Mouse (Mus musculus) midbrain, embryonic 16.5 days (tissue): ENCODE results near the gene Ube2g2. TPM values are rescaled to one million over a fixed set of nuclear protein-coding genes. Genes with fewer than 3 reads are reported as not detected.

ENCODE experiments used
- ATAC-seq: fragments of 200-750 bp; cut with Nextera tagmentation; 2 replicates; pipeline ENCODE4 v1.8.0; 2017; ENCODE audit warnings: moderate TSS enrichment
- H3K27ac ChIP-seq: fragments of 300-500 bp; sonication (generic); 2 replicates; pipeline ENCODE4 v1.5.1; 2014; ENCODE audit warnings: mild to moderate bottlenecking, low read length, mixed read lengths
- H3K27me3 ChIP-seq: fragments of 300-500 bp; sonication (generic); 2 replicates; pipeline ENCODE4 v1.6.1; 2014; ENCODE audit warnings: low read depth, low read length, mixed read lengths; ENCODE audit not compliant: control insufficient read depth, insufficient read depth
- H3K36me3 ChIP-seq: fragments of 300-500 bp; sonication (generic); 2 replicates; pipeline ENCODE4 v1.6.1; 2014; ENCODE audit warnings: mild to moderate bottlenecking, low read length, moderate library complexity, mixed read lengths; ENCODE audit not compliant: control insufficient read depth, insufficient read depth
- H3K4me1 ChIP-seq: fragments of 300-500 bp; sonication (generic); 2 replicates; pipeline ENCODE4 v1.6.1; 2014; ENCODE audit warnings: mild to moderate bottlenecking, low read length, mixed read lengths; ENCODE audit not compliant: control insufficient read depth, insufficient read depth
- H3K4me2 ChIP-seq: fragments of 300-500 bp; sonication (generic); 2 replicates; pipeline ENCODE4 v1.6.1; 2014; ENCODE audit warnings: mild to moderate bottlenecking, low read length, mixed read lengths
- H3K4me3 ChIP-seq: fragments of 300-500 bp; sonication (generic); 2 replicates; pipeline ENCODE4 v1.5.1; 2014; ENCODE audit warnings: low read depth, mild to moderate bottlenecking, low read length, moderate library complexity, mixed read lengths
- H3K9ac ChIP-seq: fragments of 300-500 bp; sonication (generic); 2 replicates; pipeline ENCODE4 v1.6.1; 2014; ENCODE audit warnings: low read depth, low read length, mixed read lengths
- H3K9me3 ChIP-seq: fragments of 300-500 bp; sonication (generic); replicated peaks from 2 replicates; pipeline ENCODE4 v1.6.1; 2014; ENCODE audit warnings: mild to moderate bottlenecking, low read length, mixed read lengths; ENCODE audit not compliant: control insufficient read depth, poor library complexity, severe bottlenecking
- WGBS: fragments of 180-500 bp; shearing (Covaris S2); extraction: QIAGEN DNeasy Blood & Tissue Kit; methylation state at CpG from one replicate; pipeline ENCODE4 v1.1.7; 2014; 5-methylcytosine and 5-hydroxymethylcytosine counted together
- polyA plus RNA-seq: library from polyadenylated mRNA; unstranded; fragments of >200 nt; fragmentation: Nextera tagmentation; extraction: Ambion mirVana; gene quantifications from 2 replicates; pipeline ENCODE4 v1.2.1, GENCODE M21; 2015

The Ube2g2 gene
- polyA plus RNA-seq, result 80.9 and 81.8 TPM in 2 replicates

DNA sequence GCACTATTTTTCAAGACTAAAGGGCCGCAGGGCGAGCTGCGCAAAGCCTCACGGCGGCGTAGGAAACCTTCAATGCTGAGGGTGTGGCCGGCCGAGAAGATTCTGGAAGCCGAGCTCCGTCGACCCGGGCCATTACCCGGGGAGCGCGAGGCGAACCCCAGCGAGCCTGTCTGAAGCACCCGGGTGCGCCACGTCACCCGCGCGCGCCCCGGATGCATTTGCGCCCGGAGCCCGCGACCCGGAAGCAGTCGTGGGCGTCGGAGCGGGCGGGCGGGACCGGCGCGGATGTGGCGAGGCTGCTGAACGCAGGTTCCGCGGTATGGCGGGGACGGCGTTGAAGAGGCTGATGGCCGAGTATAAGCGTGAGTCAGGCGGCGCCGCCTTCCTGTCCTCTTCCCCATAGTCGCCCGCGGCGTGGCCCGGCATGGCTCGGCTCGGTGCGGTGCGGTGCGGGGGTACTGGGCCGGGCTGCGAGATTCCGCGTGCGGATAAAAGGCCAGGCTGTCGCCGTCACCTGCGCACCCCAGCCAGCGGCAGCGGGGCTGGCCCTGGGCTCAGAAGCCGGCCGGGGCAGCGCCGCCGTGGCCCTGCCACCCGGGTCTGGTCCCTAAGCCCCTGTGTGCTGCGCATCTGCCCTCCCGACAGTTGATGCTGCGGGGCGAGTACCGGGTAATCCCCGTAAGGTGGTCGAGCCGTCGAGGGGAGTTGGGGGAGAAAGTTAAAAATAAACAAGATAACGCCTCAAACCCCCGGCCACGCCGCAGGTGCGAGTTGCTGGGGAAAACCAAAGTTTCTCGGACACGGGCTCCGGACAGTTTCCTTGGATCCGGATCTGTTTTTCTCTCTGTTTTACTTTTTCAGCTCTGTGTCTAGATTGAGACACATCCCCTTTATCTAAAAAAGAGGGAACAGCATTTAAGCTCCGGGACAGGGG lies at the start of gene Ube2g2:
Ube2g2 (plus strand) TSS at position 221 of the 934 bp plus-strand sequence.
- Histone ChIP-seq H3K36me3 (peaks cover 10% of the 10 kb centered on the region), H3K9me3 (no peaks in the 10 kb centered on the region), H3K27ac (peak within 1 kb of the TSS; percentile 91), H3K27me3 (no peaks in the 10 kb centered on the region), H3K4me3 (peak within 1 kb of the TSS; percentile 98), H3K4me2 (peak within 1 kb of the TSS; percentile 90), H3K4me1 (peaks cover 25% of the 10 kb centered on the region), H3K9ac (peak within 1 kb of the TSS; percentile 95)
- peak; percentile 93 for ATAC-seq
- WGBS, result under 1% methylated on average over 95 of the region's 96 CpGs

DNA sequence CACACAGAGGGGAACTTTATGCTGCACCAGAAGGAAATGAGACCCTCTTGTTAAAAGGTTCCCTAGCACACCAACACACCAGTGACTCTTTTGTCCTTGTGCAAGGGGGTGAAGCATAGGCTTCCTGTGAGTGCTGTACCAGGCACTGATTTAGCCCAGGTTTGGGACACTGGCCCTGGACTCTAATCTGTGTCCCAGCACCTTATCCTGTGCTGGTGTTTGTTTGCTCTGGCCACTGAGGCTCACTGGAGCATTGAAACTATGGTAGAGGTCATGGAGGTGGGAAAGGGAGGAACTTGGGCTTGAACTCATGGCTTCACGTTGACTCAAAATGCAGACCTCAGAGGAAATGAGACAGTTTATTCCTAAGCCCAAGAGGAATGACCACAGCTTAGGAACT lies 48.9 kb upstream of the Ube2g2 start:
- Histone ChIP-seq H3K4me2 (no peak overlapping the region), H3K27ac (no peak overlapping the region), H3K27me3 (no peaks in the 10 kb centered on the region), H3K36me3 (no peaks in the 10 kb centered on the region), H3K9ac (no peak overlapping the region), H3K4me1 (no peaks in the 10 kb centered on the region), H3K4me3 (no peak overlapping the region), H3K9me3 (no peaks in the 10 kb centered on the region)
- ATAC-seq, result no peak
- WGBS, result 70% methylated on average over 1 of the region's 1 CpGs

DNA sequence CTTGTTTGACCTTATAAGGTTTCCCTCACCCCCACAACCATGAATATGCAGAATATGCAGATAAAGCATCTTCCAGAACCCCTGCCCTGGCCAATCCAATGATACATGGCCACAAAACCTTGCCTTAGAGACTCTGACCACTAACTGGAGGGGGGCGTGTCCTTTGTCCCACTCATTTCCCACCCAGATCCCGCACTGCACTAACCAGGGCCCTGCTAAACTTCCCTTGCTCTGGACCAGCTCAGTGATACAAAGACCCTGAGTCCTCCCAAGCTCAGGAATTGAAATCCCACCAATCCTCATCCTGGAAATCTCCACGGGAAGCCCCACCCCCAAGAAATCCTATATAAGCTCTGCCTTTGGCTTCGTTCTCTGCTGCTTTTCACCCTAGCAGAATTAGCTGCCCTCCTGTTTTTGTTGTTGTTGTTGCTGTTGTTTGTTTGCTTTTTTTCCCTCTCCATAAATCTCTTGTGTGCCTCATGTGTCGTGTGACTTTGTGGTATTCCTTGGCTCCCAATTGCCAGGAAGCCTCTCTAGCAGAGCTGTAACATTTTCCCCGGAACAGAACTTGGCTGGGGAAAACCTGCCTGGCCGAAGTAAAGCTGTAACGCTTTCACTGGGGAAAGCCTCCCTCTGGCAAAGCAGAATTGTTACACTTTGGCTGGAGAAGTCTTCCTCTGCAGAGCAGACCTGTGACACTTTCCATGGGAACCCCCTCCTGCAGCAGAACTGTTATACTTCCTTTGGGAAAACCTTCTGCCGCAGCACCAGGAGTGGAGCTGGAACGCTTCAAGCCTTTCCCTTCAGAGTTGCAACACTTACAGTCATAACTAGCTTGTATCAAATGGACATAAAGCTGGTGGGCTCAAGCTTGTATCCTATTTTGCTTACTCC lies 41.8 kb upstream of the Ube2g2 start:
- no peak for ATAC-seq
- no peak overlapping the region; the same call in 1 of the 2 replicates for H3K9ac ChIP-seq
- no peaks in the 10 kb centered on the region for H3K9me3 ChIP-seq
- peaks cover 15% of the 10 kb centered on the region for H3K4me1 ChIP-seq
- H3K27ac ChIP-seq, result no peak overlapping the region
- 68% methylated on average over 10 of the region's 10 CpGs for WGBS
- H3K36me3 ChIP-seq, result no peaks in the 10 kb centered on the region
- no peak overlapping the region for H3K4me2 ChIP-seq
- no peaks in the 10 kb centered on the region for H3K27me3 ChIP-seq
- no peak overlapping the region for H3K4me3 ChIP-seq

DNA sequence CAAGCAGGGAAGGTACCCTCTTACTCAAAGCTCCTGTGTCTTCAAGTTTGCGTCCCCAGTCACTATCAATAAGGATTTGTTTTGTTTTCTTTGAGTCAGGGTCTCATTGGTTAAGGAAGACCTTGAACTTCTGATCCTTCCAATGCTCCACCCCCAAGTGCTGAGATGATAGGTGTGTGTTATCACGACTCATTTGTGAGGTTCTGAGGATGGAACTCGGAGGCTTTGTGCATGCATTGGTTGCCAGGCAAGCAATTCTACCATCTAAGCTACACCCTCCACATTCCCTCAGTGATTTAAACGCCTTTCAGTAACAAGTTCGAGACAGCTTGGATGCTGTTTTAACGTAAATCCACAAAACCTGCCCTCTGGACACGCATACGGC lies 41.1 kb upstream of the Ube2g2 start:
- Histone ChIP-seq H3K27ac (peak overlapping the region; percentile 92), H3K36me3 (no peaks in the 10 kb centered on the region), H3K4me3 (peak overlapping the region; percentile 96), H3K4me1 (peaks cover 15% of the 10 kb centered on the region), H3K9ac (peak overlapping the region; percentile 79), H3K4me2 (peak overlapping the region; percentile 85), H3K27me3 (no peaks in the 10 kb centered on the region), H3K9me3 (no peaks in the 10 kb centered on the region)
- WGBS, result 11% methylated on average over 8 of the region's 8 CpGs
- peak; percentile 26 for ATAC-seq

GRCm38 (mm10) chr10:77581408-77582284 lies 40.4 kb upstream of the Ube2g2 start, which contains the start of gene Pttg1ip:
TSS of gene Pttg1ip (plus strand) at chr10:77581720.
- Histone ChIP-seq H3K4me3 (peak within 1 kb of the TSS; percentile 96), H3K9ac (peak within 1 kb of the TSS; percentile 94), H3K4me1 (peaks cover 15% of the 10 kb centered on the region), H3K36me3 (no peaks in the 10 kb centered on the region), H3K9me3 (no peaks in the 10 kb centered on the region), H3K4me2 (peak within 1 kb of the TSS; percentile 99), H3K27me3 (no peaks in the 10 kb centered on the region), H3K27ac (peak within 1 kb of the TSS; percentile 92)
- under 1% methylated on average over 64 of the region's 64 CpGs for WGBS
- ATAC-seq, result peak; percentile 97

GRCm38 (mm10) chr10:77582285-77582618 lies 39.8 kb upstream of the Ube2g2 start:
- H3K4me3 ChIP-seq, result peak overlapping the region; percentile 96
- H3K4me1 ChIP-seq, result peaks cover 15% of the 10 kb centered on the region
- peak overlapping the region; percentile 99 for H3K4me2 ChIP-seq
- H3K36me3 ChIP-seq, result no peaks in the 10 kb centered on the region
- no peaks in the 10 kb centered on the region for H3K27me3 ChIP-seq
- peak; percentile 12; the same call in 1 of the 2 replicates for ATAC-seq
- 10% methylated on average over 8 of the region's 8 CpGs for WGBS
- H3K9ac ChIP-seq, result peak overlapping the region; percentile 94
- H3K27ac ChIP-seq, result peak overlapping the region; percentile 89
- H3K9me3 ChIP-seq, result no peaks in the 10 kb centered on the region

DNA sequence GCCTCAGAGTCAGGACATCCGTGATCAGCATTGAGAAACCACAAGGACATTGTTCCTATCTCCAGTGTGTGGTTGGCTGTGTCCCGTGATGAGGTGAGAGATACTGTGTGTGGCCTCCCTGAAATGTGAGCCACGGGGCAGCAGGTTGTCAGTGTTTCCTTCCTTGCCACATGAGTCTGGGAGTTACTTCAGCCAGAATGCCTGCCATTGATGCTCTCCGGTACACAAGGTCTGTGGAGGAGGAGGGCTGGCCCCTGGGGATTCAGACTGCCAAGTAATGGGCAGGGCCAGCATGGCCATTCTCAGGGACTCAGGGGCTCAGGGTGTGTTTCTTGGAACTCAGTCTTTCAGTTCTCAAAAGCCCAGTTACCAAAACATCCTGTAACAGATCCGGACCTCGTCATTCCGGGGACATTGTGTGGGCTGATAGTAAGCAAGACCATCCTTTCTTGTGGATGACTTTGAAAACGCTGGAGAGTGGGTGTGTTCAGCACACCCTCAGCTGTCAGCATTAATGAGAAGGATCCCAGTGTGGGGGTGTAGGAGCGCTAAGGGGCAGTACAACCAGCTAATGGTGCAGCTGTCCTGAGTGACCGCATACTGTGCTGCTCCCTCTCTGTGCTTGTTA lies 38.2 kb upstream of the Ube2g2 start:
- Histone ChIP-seq H3K4me2 (no peak overlapping the region), H3K27me3 (no peaks in the 10 kb centered on the region), H3K9ac (no peak overlapping the region), H3K36me3 (no peaks in the 10 kb centered on the region; the same call in 1 of the 2 replicates), H3K4me1 (peaks cover 15% of the 10 kb centered on the region), H3K9me3 (no peaks in the 10 kb centered on the region), H3K4me3 (no peak overlapping the region), H3K27ac (no peak overlapping the region)
- ATAC-seq, result no peak
- 77% methylated on average over 10 of the region's 10 CpGs for WGBS

GRCm38 (mm10) chr10:77586637-77587036 lies 35.4 kb upstream of the Ube2g2 start:
- H3K4me3 ChIP-seq, result no peak overlapping the region
- no peaks in the 10 kb centered on the region for H3K9me3 ChIP-seq
- H3K9ac ChIP-seq, result no peak overlapping the region
- H3K4me2 ChIP-seq, result no peak overlapping the region
- ATAC-seq, result no peak
- 100% methylated on average over 3 of the region's 3 CpGs for WGBS
- H3K27ac ChIP-seq, result no peak overlapping the region
- no peaks in the 10 kb centered on the region for H3K27me3 ChIP-seq
- H3K4me1 ChIP-seq, result peaks cover 13% of the 10 kb centered on the region
- H3K36me3 ChIP-seq, result no peaks in the 10 kb centered on the region; the same call in 1 of the 2 replicates
